Mouse (Mus musculus) myocyte (in vitro differentiated cells): ENCODE data around the gene Cchcr1.

ENCODE experiments used
- POLR2A ChIP-seq: IDR thresholded peaks from one replicate; pipeline ENCODE4 v1.6.1; 2011; ENCODE audit warnings: low read depth, mild to moderate bottlenecking, control low read depth, moderate library complexity; ENCODE audit not compliant: insufficient read length
- REST ChIP-seq: IDR thresholded peaks from one replicate; pipeline ENCODE4 v1.6.1; 2011; ENCODE audit warnings: mild to moderate bottlenecking, control low read depth, moderate library complexity; ENCODE audit not compliant: insufficient read depth, insufficient read length
- USF1 ChIP-seq: IDR thresholded peaks from one replicate; pipeline ENCODE4 v1.6.1; 2011; ENCODE audit warnings: low read depth, mild to moderate bottlenecking, control low read depth, moderate library complexity

DNA sequence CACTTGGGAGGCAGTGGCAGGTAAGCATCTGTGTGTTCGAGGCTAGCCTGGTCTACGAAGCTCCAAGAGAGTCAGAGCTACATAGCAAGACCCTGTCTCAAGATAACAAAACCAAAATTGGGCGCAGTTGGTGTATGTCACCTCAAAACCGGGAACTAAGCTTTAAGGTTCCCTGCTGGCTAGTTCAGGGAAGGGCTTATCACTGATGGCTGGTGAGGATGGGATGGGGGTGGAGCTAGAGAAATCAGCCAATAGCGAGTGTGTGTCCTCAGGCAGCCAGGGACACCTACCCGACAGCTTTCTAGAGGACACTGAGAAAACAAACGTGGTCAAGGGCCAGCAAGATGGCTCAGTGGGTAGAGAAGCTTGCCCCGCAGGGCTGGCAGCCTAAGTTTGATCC, 41.3 kb downstream of the Cchcr1 start:
- TF ChIP-seq USF1: no peak
- no peak for TF ChIP-seq POLR2A
- TF ChIP-seq REST: no peak
